ENCODE assay signal across 22 mouse cellular contexts in genomic region chr1:82070181-82071109, GRCm38 (mm10).
DNase-seq lines count a peak whose midpoint lies in the region; ATAC-seq and TF ChIP-seq lines count a peak whose summit lies in the region.
"Had no signal": no experiment of that assay in that cellular context is flagged by ENCODE, and none has a peak within 500 bp of the region (broad histone marks: within the 10 kb centered on the region; RNA-seq: fewer than 3 reads in every experiment).

No protein-coding gene starts in this region.

- no peak for ATAC-seq in midbrain, postnatal 0 days (ENCODE audit: low FRiP score)
- peak; percentile 77; the same call in 1 of the 2 replicates for ATAC-seq in midbrain, embryonic 11.5 days (ENCODE audit: low FRiP score)
- no peak for ATAC-seq in megakaryocyte, adult 5-6 weeks (ENCODE audit: poor library complexity, severe bottlenecking)
- ATAC-seq: liver, postnatal 0 days had no signal

- H3K9ac ChIP-seq in midbrain, postnatal 0 days (replicated peaks; ENCODE audit: low read length, poor library complexity, severe bottlenecking), result no peak overlapping the region
- H3K9ac ChIP-seq in midbrain, embryonic 11.5 days (ENCODE audit: low read length), result no peak overlapping the region
- H3K9ac ChIP-seq: embryonic facial prominence, embryonic 13.5 days; kidney, embryonic 15.5 days; liver, postnatal 0 days; neural tube, embryonic 12.5 days had no signal

- H3K27me3 ChIP-seq in midbrain, embryonic 10.5 days (ENCODE audit: low read depth, poor library complexity, severe bottlenecking), result no peaks in the 10 kb centered on the region
- H3K27me3 ChIP-seq in midbrain, postnatal 0 days (ENCODE audit: insufficient read depth, low read length), result no peaks in the 10 kb centered on the region
- H3K27me3 ChIP-seq in midbrain, embryonic 11.5 days (ENCODE audit: control insufficient read depth, insufficient read depth, low read length), result no peaks in the 10 kb centered on the region
- H3K27me3 ChIP-seq: embryonic facial prominence, embryonic 13.5 days; kidney, embryonic 15.5 days; neural tube, embryonic 12.5 days had no signal

- peaks cover 14% of the 10 kb centered on the region for H3K4me1 ChIP-seq in midbrain, embryonic 10.5 days
- no peaks in the 10 kb centered on the region for H3K4me1 ChIP-seq in midbrain, postnatal 0 days (ENCODE audit: insufficient read depth, low read length)
- no peaks in the 10 kb centered on the region; the same call in 1 of the 2 replicates for H3K4me1 ChIP-seq in midbrain, embryonic 11.5 days (ENCODE audit: control insufficient read depth, insufficient read depth, low read length)
- H3K4me1 ChIP-seq: kidney, embryonic 15.5 days; neural tube, embryonic 12.5 days had no signal

- WGBS in midbrain, embryonic 10.5 days, result 56% methylated on average over 9 of the region's 9 CpGs
- 52% methylated on average over 9 of the region's 9 CpGs for WGBS in midbrain, postnatal 0 days
- 53% methylated on average over 9 of the region's 9 CpGs for WGBS in midbrain, embryonic 11.5 days

- intact Hi-C loops in heart, postnatal 10 days (cut with DNase I), result no loop called here

- no peak for TF ChIP-seq CTCF in midbrain, postnatal 0 days (IDR thresholded peaks at IDR 0.05)

- no peak overlapping the region for H3K4me2 ChIP-seq in midbrain, postnatal 0 days (ENCODE audit: low read depth, low read length, poor library complexity, severe bottlenecking)
- H3K4me2 ChIP-seq in midbrain, embryonic 11.5 days, result no peak overlapping the region
- H3K4me2 ChIP-seq: embryonic facial prominence, embryonic 13.5 days; heart, embryonic 11.5 days; kidney, embryonic 15.5 days; neural tube, embryonic 12.5 days had no signal

- H3K27ac ChIP-seq in midbrain, embryonic 10.5 days (replicated peaks), result peak overlapping the region; percentile 28; the same call in 1 of the 2 replicates
- H3K27ac ChIP-seq in midbrain, postnatal 0 days (ENCODE audit: low read depth, low read length), result no peak overlapping the region
- no peak overlapping the region for H3K27ac ChIP-seq in midbrain, embryonic 11.5 days (ENCODE audit: low read depth, low read length)
- H3K27ac ChIP-seq: embryonic facial prominence, embryonic 13.5 days; kidney, embryonic 15.5 days; neural tube, embryonic 12.5 days had no signal

- H3K9me3 ChIP-seq in midbrain, embryonic 10.5 days (replicated peaks), result no peaks in the 10 kb centered on the region
- no peaks in the 10 kb centered on the region for H3K9me3 ChIP-seq in midbrain, postnatal 0 days (ENCODE audit: low read length)
- H3K9me3 ChIP-seq in midbrain, embryonic 11.5 days (ENCODE audit: control insufficient read depth, low read length), result no peaks in the 10 kb centered on the region
- H3K9me3 ChIP-seq: embryonic facial prominence, embryonic 13.5 days; kidney, embryonic 15.5 days; neural tube, embryonic 12.5 days had no signal

- no peak overlapping the region for H3K4me3 ChIP-seq in midbrain, embryonic 10.5 days
- H3K4me3 ChIP-seq in midbrain, postnatal 0 days (ENCODE audit: low read depth, low read length), result no peak overlapping the region
- H3K4me3 ChIP-seq in midbrain, embryonic 11.5 days (ENCODE audit: low read depth, low read length), result no peak overlapping the region
- H3K4me3 ChIP-seq: embryonic facial prominence, embryonic 13.5 days; erythroblast, embryonic 14.5 days; kidney, embryonic 15.5 days; neural tube, embryonic 12.5 days had no signal

- peak; percentile 50 for DNase-seq in heart, adult 11 months
- no peak for DNase-seq in heart, postnatal 10 days
- no peak for DNase-seq in midbrain, embryonic 10.5 days (ENCODE audit: low spot score)
- no peak for DNase-seq in midbrain, postnatal 0 days (ENCODE audit: low spot score)
- peak; percentile 84 for DNase-seq in midbrain, embryonic 11.5 days (ENCODE audit: low spot score, missing footprints)
- DNase-seq in T-cell, adult 2 months (ENCODE audit: low spot score), result no peak
- no peak for DNase-seq in MN1 (ENCODE audit: low spot score)
- DNase-seq: cerebellum, adult 2 months; cerebellum, postnatal 36 days; embryo, embryonic 11 days; gastrocnemius, postnatal 10 days; kidney, adult 11 months; kidney, postnatal 36 days; layer of hippocampus, postnatal 36 days; liver, postnatal 0 days; right cerebral cortex, postnatal 14 days had no signal

- no peaks in the 10 kb centered on the region for H3K36me3 ChIP-seq in midbrain, embryonic 10.5 days
- H3K36me3 ChIP-seq in midbrain, postnatal 0 days (ENCODE audit: insufficient read depth, low read length), result no peaks in the 10 kb centered on the region
- no peaks in the 10 kb centered on the region for H3K36me3 ChIP-seq in midbrain, embryonic 11.5 days (ENCODE audit: control insufficient read depth, insufficient read depth, low read length)
- H3K36me3 ChIP-seq: embryonic facial prominence, embryonic 13.5 days; kidney, embryonic 15.5 days; neural tube, embryonic 12.5 days had no signal

Comparison
In these comparisons a context has a peak if more than half of its experiments do, and no peak if none do; other contexts are left out.
1. DNase-seq: peak in heart, adult 11 months (single experiment) and midbrain, embryonic 11.5 days (single experiment); none in heart, postnatal 10 days (0 of 2), midbrain, embryonic 10.5 days (single experiment), midbrain, postnatal 0 days (single experiment), T-cell, adult 2 months (single experiment) and MN1 (single experiment).